Mouse (Mus musculus) embryonic fibroblast, embryonic 13.5 days (primary cell): ENCODE data around the gene Cdhr5.

Source experiments
- CTCF ChIP-seq: IDR thresholded peaks from 2 replicates; pipeline ENCODE4 v1.5.1; 2011; ENCODE audit warnings: mild to moderate bottlenecking, control low read depth, low read length, moderate library complexity, borderline replicate concordance; ENCODE audit not compliant: insufficient read depth
- POLR2A ChIP-seq: IDR thresholded peaks from 2 replicates; pipeline ENCODE4 v1.6.1; 2011; ENCODE audit warnings: low read depth, mild to moderate bottlenecking, control low read depth, low read length, moderate library complexity

DNA sequence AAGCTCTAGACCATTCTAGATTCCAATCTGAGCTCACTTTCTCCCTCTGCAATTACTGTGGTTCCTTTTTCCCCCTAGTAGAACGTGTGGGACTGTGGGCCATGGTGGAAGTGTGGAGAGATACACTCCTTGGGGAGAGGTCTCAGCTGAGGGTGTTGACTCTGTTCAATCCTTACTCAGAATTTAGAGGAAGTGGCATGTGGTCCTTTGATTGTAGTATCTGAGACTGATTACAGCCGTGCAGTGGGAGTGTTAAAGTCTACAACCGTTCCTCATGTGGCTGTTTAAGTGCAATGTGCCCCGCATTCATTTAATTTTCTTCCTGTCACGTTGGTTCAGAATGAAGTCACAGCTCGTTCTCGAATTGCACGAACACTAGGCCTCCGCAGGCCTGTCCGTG lies 20.4 kb downstream of the Cdhr5 start:
- no peak for TF ChIP-seq CTCF
- no peak for TF ChIP-seq POLR2A
